In genomic region chr9:51951337-51951736, GRCm38 (mm10) we compare ENCODE assay signal across 10 mouse cellular contexts. TPM values are rescaled to one million over a fixed set of nuclear protein-coding genes. Genes with fewer than 3 reads are reported as not detected.
A peak's percentile ranks its signal among the peaks of the same experiment; 100 is the strongest.
DNase-seq lines count a peak whose midpoint lies in the region; ATAC-seq lines count a peak whose summit lies in the region.
"Had no signal": no experiment of that assay in that cellular context is flagged by ENCODE, and none has a peak within 500 bp of the region (broad histone marks: within the 10 kb centered on the region; RNA-seq: fewer than 3 reads in every experiment).

No protein-coding gene starts in this region.

- no peak overlapping the region for H3K4me2 ChIP-seq in embryonic facial prominence, embryonic 14.5 days (ENCODE audit: low read depth, low read length)
- H3K4me2 ChIP-seq: heart, embryonic 15.5 days; liver, embryonic 11.5 days had no signal

- 70% methylated on average over 2 of the region's 2 CpGs for WGBS in embryonic facial prominence, embryonic 14.5 days

- H3K4me3 ChIP-seq in embryonic facial prominence, embryonic 14.5 days (ENCODE audit: low read depth, low read length) = no peak overlapping the region
- H3K4me3 ChIP-seq: forebrain, embryonic 10.5 days; heart, embryonic 15.5 days had no signal

- intact Hi-C loops in gastrocnemius, postnatal 14 days (cut with DNase I; ENCODE audit: low total_unique reads) = no loop called here

- no peaks in the 10 kb centered on the region for H3K27me3 ChIP-seq in embryonic facial prominence, embryonic 14.5 days (replicated peaks; ENCODE audit: control insufficient read depth, insufficient read depth, low read length)
- H3K27me3 ChIP-seq: heart, embryonic 15.5 days had no signal

- H3K9ac ChIP-seq in embryonic facial prominence, embryonic 14.5 days (ENCODE audit: low read depth, low read length) = no peak overlapping the region
- H3K9ac ChIP-seq: heart, embryonic 15.5 days had no signal

- no peaks in the 10 kb centered on the region for H3K4me1 ChIP-seq in embryonic facial prominence, embryonic 14.5 days (ENCODE audit: control insufficient read depth, insufficient read depth, low read length)
- H3K4me1 ChIP-seq: forebrain, embryonic 10.5 days; heart, embryonic 15.5 days had no signal

- H3K36me3 ChIP-seq in embryonic facial prominence, embryonic 14.5 days (ENCODE audit: control insufficient read depth, insufficient read depth, low read length) = peaks cover 40% of the 10 kb centered on the region

- ATAC-seq in embryonic facial prominence, embryonic 14.5 days (ENCODE audit: low read depth) = no peak

- H3K27ac ChIP-seq in embryonic facial prominence, embryonic 14.5 days (replicated peaks; ENCODE audit: low read depth, low read length) = no peak overlapping the region
- H3K27ac ChIP-seq: forebrain, embryonic 10.5 days; heart, embryonic 15.5 days had no signal

- no peaks in the 10 kb centered on the region for H3K9me3 ChIP-seq in embryonic facial prominence, embryonic 14.5 days (ENCODE audit: control insufficient read depth, low read length)
- H3K9me3 ChIP-seq: forebrain, embryonic 10.5 days; heart, embryonic 15.5 days had no signal

- peak; percentile 20 for DNase-seq in kidney, adult 9 months
- no peak for DNase-seq in kidney, adult 18-20 months
- DNase-seq in right cerebral cortex, adult 2 months (ENCODE audit: low spot score in 2 of 2) = peak; percentile 54 to 63
- DNase-seq in right cerebral cortex, postnatal 4 days = no peak
- DNase-seq in embryonic facial prominence, embryonic 14.5 days (ENCODE audit: low spot score) = peak; percentile 40
- DNase-seq in thymus, postnatal 25 days = peak; percentile 14
- no peak for DNase-seq in gastrocnemius, postnatal 14 days

RNA-seq across cellular contexts. Expression of gene Fdx1, which starts 12.0 kb away (rescaled TPM):
- polyA plus RNA-seq in embryonic facial prominence, embryonic 14.5 days (2014; fragmentation: Nextera tagmentation; extraction: Ambion mirVana) = 75.2 and 78.8 TPM in 2 replicates
- 10 to 100 TPM; 36.7 to 42.8 TPM for total RNA-seq in gastrocnemius, postnatal 14 days (2021)

Comparison
In these comparisons a context has a peak if more than half of its experiments do, and no peak if none do; other contexts are left out.
1. DNase-seq: peak in kidney, adult 9 months (single experiment), right cerebral cortex, adult 2 months (2 of 2), embryonic facial prominence, embryonic 14.5 days (single experiment) and thymus, postnatal 25 days (single experiment); none in kidney, adult 18-20 months (single experiment), right cerebral cortex, postnatal 4 days (single experiment) and gastrocnemius, postnatal 14 days (single experiment).